Mouse (Mus musculus): ENCODE measurements around the gene BC016579. TPM values are rescaled to one million over a fixed set of nuclear protein-coding genes. Genes with fewer than 3 reads are reported as not detected.

BC016579 gene
- polyA plus RNA-seq, 1 experiment from 2014 or later, result not detected

GRCm38 (mm10) chr16:45635826-45636225 lies 18.0 kb downstream of the BC016579 start:
- H3K27ac ChIP-seq, result no peak overlapping the region
- H3K36me3 ChIP-seq, result no peaks in the 10 kb centered on the region
- no peak for ATAC-seq (ENCODE audit: low FRiP score)
- H3K27me3 ChIP-seq, result no peaks in the 10 kb centered on the region
- 89% methylated on average over 2 of the region's 2 CpGs for WGBS
- H3K4me3 ChIP-seq, result no peak overlapping the region
- no peak overlapping the region for H3K9ac ChIP-seq
- H3K4me2 ChIP-seq (replicated peaks), result no peak overlapping the region
- H3K9me3 ChIP-seq (replicated peaks), result no peaks in the 10 kb centered on the region
- no peaks in the 10 kb centered on the region for H3K4me1 ChIP-seq

- ATAC-seq (ENCODE audit: low FRiP score), result no peak
- no peaks in the 10 kb centered on the region for H3K4me1 ChIP-seq
- WGBS, result 85% methylated on average over 4 of the region's 4 CpGs
These were observed 21.4 kb downstream of the BC016579 start for GRCm38 (mm10) chr16:45632420-45632819.

GRCm38 (mm10) chr16:45630347-45630960 lies 23.4 kb downstream of the BC016579 start:
- Histone ChIP-seq H3K9me3 (replicated peaks) (no peaks in the 10 kb centered on the region; the same call in 1 of the 2 replicates), H3K4me1 (no peaks in the 10 kb centered on the region), H3K27ac (no peak overlapping the region), H3K4me3 (no peak overlapping the region), H3K9ac (no peak overlapping the region), H3K27me3 (no peaks in the 10 kb centered on the region), H3K36me3 (no peaks in the 10 kb centered on the region), H3K4me2 (replicated peaks) (no peak overlapping the region)
- 55% methylated on average over 5 of the region's 5 CpGs for WGBS
- ATAC-seq (ENCODE audit: low FRiP score), result peak; percentile 75

More at GRCm38 (mm10) chr16:45632420-45632819, 21.4 kb downstream of the BC016579 start:
- Histone ChIP-seq H3K27me3 (no peaks in the 10 kb centered on the region), H3K9ac (no peak overlapping the region), H3K36me3 (no peaks in the 10 kb centered on the region), H3K9me3 (replicated peaks) (no peaks in the 10 kb centered on the region), H3K4me2 (replicated peaks) (no peak overlapping the region), H3K4me3 (no peak overlapping the region), H3K27ac (no peak overlapping the region)

- no peaks in the 10 kb centered on the region for H3K36me3 ChIP-seq
- H3K4me3 ChIP-seq, result no peak overlapping the region
- H3K4me2 ChIP-seq (replicated peaks), result no peak overlapping the region
- H3K9ac ChIP-seq, result no peak overlapping the region
- H3K9me3 ChIP-seq (replicated peaks), result no peaks in the 10 kb centered on the region; the same call in 1 of the 2 replicates
- ATAC-seq (ENCODE audit: low FRiP score), result 0 out of 2 replicates have a peak, but pooled peaks have one; percentile 38
- H3K27me3 ChIP-seq, result no peaks in the 10 kb centered on the region
- 81% methylated on average over 8 of the region's 8 CpGs for WGBS
- H3K4me1 ChIP-seq, result no peaks in the 10 kb centered on the region
- H3K27ac ChIP-seq, result no peak overlapping the region
These were observed 24.3 kb downstream of the BC016579 start for GRCm38 (mm10) chr16:45629497-45630105.

- Histone ChIP-seq H3K9me3 (replicated peaks) (no peaks in the 10 kb centered on the region; the same call in 1 of the 2 replicates), H3K4me3 (no peak overlapping the region), H3K27me3 (no peaks in the 10 kb centered on the region), H3K27ac (no peak overlapping the region), H3K4me2 (replicated peaks) (no peak overlapping the region), H3K4me1 (no peaks in the 10 kb centered on the region), H3K36me3 (no peaks in the 10 kb centered on the region), H3K9ac (no peak overlapping the region)
- 78% methylated on average over 2 of the region's 2 CpGs for WGBS
- ATAC-seq (ENCODE audit: low FRiP score), result no peak
These were observed 28.5 kb downstream of the BC016579 start for GRCm38 (mm10) chr16:45625342-45625741.

GRCm38 (mm10) chr16:45624791-45625190 lies 29.1 kb downstream of the BC016579 start:
- Histone ChIP-seq H3K4me1 (no peaks in the 10 kb centered on the region), H3K36me3 (no peaks in the 10 kb centered on the region), H3K4me3 (no peak overlapping the region), H3K4me2 (replicated peaks) (no peak overlapping the region), H3K27me3 (no peaks in the 10 kb centered on the region), H3K27ac (no peak overlapping the region), H3K9ac (no peak overlapping the region), H3K9me3 (replicated peaks) (no peaks in the 10 kb centered on the region; the same call in 1 of the 2 replicates)
- ATAC-seq (ENCODE audit: low FRiP score), result no peak
- 91% methylated on average over 2 of the region's 2 CpGs for WGBS

GRCm38 (mm10) chr16:45623230-45623629 lies 30.6 kb downstream of the BC016579 start:
- WGBS, result 87% methylated on average over 4 of the region's 4 CpGs
- no peaks in the 10 kb centered on the region for H3K27me3 ChIP-seq
- no peak for ATAC-seq (ENCODE audit: low FRiP score)

GRCm38 (mm10) chr16:45619751-45620375 lies 34.0 kb downstream of the BC016579 start:
- Histone ChIP-seq H3K4me3 (no peak overlapping the region), H3K4me2 (replicated peaks) (no peak overlapping the region), H3K4me1 (no peaks in the 10 kb centered on the region), H3K27ac (no peak overlapping the region), H3K27me3 (no peaks in the 10 kb centered on the region), H3K9me3 (replicated peaks) (no peaks in the 10 kb centered on the region), H3K9ac (no peak overlapping the region), H3K36me3 (no peaks in the 10 kb centered on the region)
- no peak for ATAC-seq (ENCODE audit: low FRiP score)
- WGBS, result 78% methylated on average over 8 of the region's 8 CpGs

More at GRCm38 (mm10) chr16:45623230-45623629, 30.6 kb downstream of the BC016579 start:
- no peak overlapping the region for H3K27ac ChIP-seq
- H3K36me3 ChIP-seq, result no peaks in the 10 kb centered on the region
- no peaks in the 10 kb centered on the region for H3K4me1 ChIP-seq
- H3K9me3 ChIP-seq (replicated peaks), result no peaks in the 10 kb centered on the region; the same call in 1 of the 2 replicates
- no peak overlapping the region for H3K9ac ChIP-seq
- no peak overlapping the region for H3K4me2 ChIP-seq (replicated peaks)
- no peak overlapping the region for H3K4me3 ChIP-seq

- H3K4me1 ChIP-seq, result no peaks in the 10 kb centered on the region
- no peak overlapping the region for H3K4me3 ChIP-seq
- no peaks in the 10 kb centered on the region for H3K27me3 ChIP-seq
- H3K9ac ChIP-seq, result no peak overlapping the region
- WGBS, result 82% methylated on average over 1 of the region's 1 CpGs
- H3K27ac ChIP-seq, result no peak overlapping the region
- no peak for ATAC-seq (ENCODE audit: low FRiP score)
- no peak overlapping the region for H3K4me2 ChIP-seq (replicated peaks)
- no peaks in the 10 kb centered on the region for H3K9me3 ChIP-seq (replicated peaks)
- H3K36me3 ChIP-seq, result no peaks in the 10 kb centered on the region
These were observed 37.9 kb downstream of the BC016579 start for GRCm38 (mm10) chr16:45615944-45616343.

- Histone ChIP-seq H3K27ac (no peak overlapping the region), H3K9ac (no peak overlapping the region), H3K27me3 (no peaks in the 10 kb centered on the region), H3K4me1 (no peaks in the 10 kb centered on the region), H3K9me3 (replicated peaks) (no peaks in the 10 kb centered on the region), H3K4me3 (no peak overlapping the region), H3K4me2 (replicated peaks) (no peak overlapping the region), H3K36me3 (no peaks in the 10 kb centered on the region)
- 68% methylated on average over 2 of the region's 2 CpGs for WGBS
- no peak for ATAC-seq (ENCODE audit: low FRiP score)
These were observed 40.6 kb downstream of the BC016579 start for GRCm38 (mm10) chr16:45613247-45613646.

GRCm38 (mm10) chr16:45610267-45610666 lies 43.6 kb downstream of the BC016579 start, which contains the start of gene Gcsam:
Gcsam (plus strand) TSS chr16:45610380.
- Histone ChIP-seq H3K36me3 (no peaks in the 10 kb centered on the region), H3K9ac (no peak within 1 kb of the TSS), H3K4me3 (no peak within 1 kb of the TSS), H3K27me3 (no peaks in the 10 kb centered on the region), H3K4me1 (no peaks in the 10 kb centered on the region), H3K27ac (no peak within 1 kb of the TSS), H3K9me3 (replicated peaks) (no peaks in the 10 kb centered on the region), H3K4me2 (replicated peaks) (no peak within 1 kb of the TSS)
- 79% methylated on average over 4 of the region's 4 CpGs for WGBS
- no peak for ATAC-seq (ENCODE audit: low FRiP score)

GRCm38 (mm10) chr16:45609300-45609699 lies 44.6 kb downstream of the BC016579 start:
- WGBS, result 82% methylated on average over 3 of the region's 3 CpGs
- no peak for ATAC-seq (ENCODE audit: low FRiP score)
- no peaks in the 10 kb centered on the region for H3K4me1 ChIP-seq

More at GRCm38 (mm10) chr16:45609300-45609699, 44.6 kb downstream of the BC016579 start:
- Histone ChIP-seq H3K4me3 (no peak overlapping the region), H3K36me3 (no peaks in the 10 kb centered on the region), H3K9me3 (replicated peaks) (no peaks in the 10 kb centered on the region), H3K27ac (no peak overlapping the region), H3K9ac (no peak overlapping the region), H3K27me3 (no peaks in the 10 kb centered on the region), H3K4me2 (replicated peaks) (no peak overlapping the region)
